Mouse (Mus musculus): ENCODE results near the gene Chst14. TPM values are rescaled to one million over a fixed set of nuclear protein-coding genes. Genes with fewer than 3 reads are reported as not detected.
A peak's percentile ranks its signal among the peaks of the same experiment; 100 is the strongest.

Gene Chst14
- polyA plus RNA-seq, 1 experiment = 7.0 TPM

DNA sequence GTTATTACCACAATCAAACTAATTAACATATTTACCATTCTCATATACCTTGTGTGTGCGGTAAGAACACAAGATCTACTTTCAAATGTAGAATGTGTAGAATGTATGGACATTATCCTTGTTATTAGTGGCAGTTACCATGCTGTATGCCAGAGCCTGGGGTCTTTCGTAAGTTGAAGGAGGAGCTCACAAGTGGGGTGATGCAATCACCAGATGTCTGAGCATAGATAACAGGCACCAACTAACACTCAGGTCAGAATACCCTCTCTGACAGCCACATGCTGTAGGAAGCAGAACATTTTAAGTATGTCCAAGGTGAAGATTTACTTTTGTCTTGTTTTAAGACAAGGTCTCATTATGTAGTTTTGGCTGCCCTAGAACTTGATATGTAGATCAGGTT lies 34.1 kb downstream of the Chst14 start:
- H3K27me3 ChIP-seq (ENCODE audit: control insufficient read depth, insufficient read depth, low read length) = no peaks in the 10 kb centered on the region
- 89% methylated on average over 2 of the region's 2 CpGs for WGBS

DNA sequence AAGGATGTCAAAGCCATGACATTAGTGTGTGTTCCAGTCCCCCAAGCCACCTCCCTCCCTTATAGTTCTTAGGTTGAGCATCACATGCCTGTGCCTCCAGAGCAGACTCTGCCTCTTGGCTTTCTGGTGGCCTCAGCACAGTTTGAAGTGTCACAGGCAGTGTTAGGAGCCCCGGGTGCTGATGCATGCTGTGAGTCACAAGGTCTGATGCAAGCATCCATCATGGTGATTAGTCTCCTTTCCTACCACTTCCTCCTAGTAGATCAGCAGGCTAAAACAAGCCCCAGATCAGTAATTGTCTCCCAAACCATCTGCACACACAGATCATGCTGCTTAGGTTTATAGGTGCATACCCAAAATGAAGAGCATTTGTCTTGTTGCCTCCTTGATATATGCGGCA lies 35.2 kb downstream of the Chst14 start:
- DNase-seq (ENCODE audit: low read depth in 1 of 2, low spot score in 2 of 2) = no peak
- no peak overlapping the region for H3K4me3 ChIP-seq (ENCODE audit: extremely low read depth, insufficient read depth, insufficient read length)
- no peak for TF ChIP-seq CTCF (IDR thresholded peaks at IDR 0.05; ENCODE audit: extremely low read depth, insufficient read depth, insufficient read length, insufficient replicate concordance)
- no peak for TF ChIP-seq POLR2A (IDR thresholded peaks at IDR 0.05; ENCODE audit: low read depth, low read length)
- H3K27ac ChIP-seq (ENCODE audit: insufficient read depth, low read length) = no peak overlapping the region
- no peaks in the 10 kb centered on the region for H3K27me3 ChIP-seq (ENCODE audit: control insufficient read depth, insufficient read depth, low read length)
- no peaks in the 10 kb centered on the region for H3K36me3 ChIP-seq (ENCODE audit: control insufficient read depth, insufficient read depth, low read length)
- WGBS = 50% methylated on average over 2 of the region's 2 CpGs
- H3K4me1 ChIP-seq (ENCODE audit: control insufficient read depth, insufficient read depth, insufficient read length) = no peaks in the 10 kb centered on the region

More for the DNA sequence above, 34.1 kb downstream of the Chst14 start:
- TF ChIP-seq POLR2A (IDR thresholded peaks at IDR 0.05; ENCODE audit: low read depth, low read length) = no peak
- TF ChIP-seq CTCF (IDR thresholded peaks at IDR 0.05; ENCODE audit: extremely low read depth, insufficient read depth, insufficient read length, insufficient replicate concordance) = no peak
- H3K4me3 ChIP-seq (ENCODE audit: extremely low read depth, insufficient read depth, insufficient read length) = no peak overlapping the region
- H3K4me1 ChIP-seq (ENCODE audit: control insufficient read depth, insufficient read depth, insufficient read length) = no peaks in the 10 kb centered on the region
- H3K27ac ChIP-seq (ENCODE audit: insufficient read depth, low read length) = no peak overlapping the region
- no peak for DNase-seq (ENCODE audit: low read depth in 1 of 2, low spot score in 2 of 2)
- H3K36me3 ChIP-seq (ENCODE audit: control insufficient read depth, insufficient read depth, low read length) = no peaks in the 10 kb centered on the region

DNA sequence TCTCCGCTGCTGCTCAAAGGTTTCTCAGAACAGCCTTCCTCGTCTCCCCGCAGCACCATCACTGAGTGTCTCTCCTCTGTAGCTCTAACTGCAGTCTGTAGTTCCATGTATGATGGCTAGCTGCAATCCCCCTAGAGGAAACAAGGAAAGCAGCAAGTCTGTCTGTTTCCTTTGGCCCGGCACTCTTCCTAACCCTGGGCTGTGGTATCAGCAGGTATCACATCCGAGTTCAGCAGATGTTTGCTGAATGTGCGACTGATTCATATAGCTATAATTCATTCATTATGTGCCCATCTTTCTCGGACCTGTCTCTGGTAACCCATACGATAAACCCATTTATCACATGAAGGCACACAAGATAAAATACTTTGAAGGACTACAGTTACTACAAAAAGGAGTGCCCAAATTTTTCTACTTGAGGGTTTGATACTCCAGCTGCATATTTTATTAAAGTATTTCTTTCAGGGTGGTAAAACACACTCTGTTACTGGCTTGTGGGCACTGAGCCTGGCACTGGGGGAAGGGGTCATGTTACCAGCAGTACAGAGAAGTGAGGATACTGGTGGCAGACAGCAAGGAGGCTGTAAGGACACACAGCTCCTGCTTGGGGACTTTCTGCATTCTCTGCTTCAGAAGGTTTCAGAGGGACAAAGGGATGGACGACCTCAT lies 36.8 kb downstream of the Chst14 start:
- Histone ChIP-seq H3K4me1 (ENCODE audit: control insufficient read depth, insufficient read depth, insufficient read length) (no peaks in the 10 kb centered on the region), H3K36me3 (ENCODE audit: control insufficient read depth, insufficient read depth, low read length) (no peaks in the 10 kb centered on the region), H3K4me3 (ENCODE audit: extremely low read depth, insufficient read depth, insufficient read length) (no peak overlapping the region), H3K27ac (ENCODE audit: insufficient read depth, low read length) (no peak overlapping the region), H3K27me3 (ENCODE audit: control insufficient read depth, insufficient read depth, low read length) (no peaks in the 10 kb centered on the region)
- DNase-seq (ENCODE audit: low read depth in 1 of 2, low spot score in 2 of 2) = no peak
- no peak for TF ChIP-seq CTCF (IDR thresholded peaks at IDR 0.05; ENCODE audit: extremely low read depth, insufficient read depth, insufficient read length, insufficient replicate concordance)
- WGBS = 69% methylated on average over 9 of the region's 9 CpGs

DNA sequence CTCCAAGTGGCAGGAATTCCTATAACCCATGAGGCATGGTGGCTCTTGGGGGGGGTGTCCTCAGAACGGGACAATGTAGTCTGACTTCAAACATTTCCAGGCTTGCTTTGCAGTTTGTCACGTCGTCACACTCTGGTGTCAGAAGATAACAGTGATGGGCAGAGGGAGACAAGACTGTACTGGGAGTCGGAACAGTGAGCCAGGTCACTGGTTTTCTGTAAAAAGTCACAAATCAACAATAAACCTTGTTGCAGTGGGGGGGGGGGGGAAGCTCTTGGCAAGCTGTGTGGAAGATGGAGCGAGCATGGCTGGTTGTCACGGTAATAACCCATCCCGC lies 37.3 kb downstream of the Chst14 start:
- WGBS = 86% methylated on average over 7 of the region's 7 CpGs
- no peak overlapping the region for H3K4me3 ChIP-seq (ENCODE audit: extremely low read depth, insufficient read depth, insufficient read length)
- no peaks in the 10 kb centered on the region for H3K27me3 ChIP-seq (ENCODE audit: control insufficient read depth, insufficient read depth, low read length)

DNA sequence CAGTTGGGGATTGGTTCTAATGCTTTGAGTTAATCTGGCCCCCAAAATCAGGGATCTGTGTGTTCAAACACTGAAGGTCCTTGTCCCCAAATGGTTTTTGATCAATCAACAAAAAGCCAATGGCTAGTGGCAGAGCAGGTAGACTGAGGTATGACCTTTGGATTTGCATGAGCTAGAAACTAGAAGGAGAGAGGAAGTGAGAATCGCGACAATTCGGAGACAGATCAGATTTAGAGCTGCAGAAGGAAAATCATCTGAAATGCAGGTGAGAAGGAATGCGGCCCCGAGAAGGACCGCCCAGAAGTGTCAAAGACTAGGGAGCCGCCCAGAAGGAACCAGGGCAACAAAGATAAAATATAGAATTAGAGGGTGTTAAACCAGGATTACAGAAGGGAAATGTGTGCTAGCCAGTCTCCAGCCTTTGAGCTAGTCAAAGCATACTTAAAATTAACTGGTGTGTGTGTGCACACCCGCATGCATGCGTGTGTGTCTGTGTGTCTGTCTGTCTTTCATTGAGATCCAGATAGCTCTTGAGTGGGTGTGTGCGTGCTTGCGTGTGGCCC lies 43.4 kb downstream of the Chst14 start:
- no peaks in the 10 kb centered on the region for H3K27me3 ChIP-seq (ENCODE audit: control insufficient read depth, insufficient read depth, low read length)
- H3K4me1 ChIP-seq (ENCODE audit: control insufficient read depth, insufficient read depth, insufficient read length) = peaks cover 3% of the 10 kb centered on the region; the same call in 1 of the 2 replicates
- no peak for TF ChIP-seq CTCF (IDR thresholded peaks at IDR 0.05; ENCODE audit: extremely low read depth, insufficient read depth, insufficient read length, insufficient replicate concordance)
- TF ChIP-seq POLR2A (IDR thresholded peaks at IDR 0.05; ENCODE audit: low read depth, low read length) = no peak
- DNase-seq (ENCODE audit: low read depth in 1 of 2, low spot score in 2 of 2) = no peak
- no peaks in the 10 kb centered on the region for H3K36me3 ChIP-seq (ENCODE audit: control insufficient read depth, insufficient read depth, low read length)
- no peak overlapping the region for H3K27ac ChIP-seq (ENCODE audit: insufficient read depth, low read length)
- H3K4me3 ChIP-seq (ENCODE audit: extremely low read depth, insufficient read depth, insufficient read length) = no peak overlapping the region
- 77% methylated on average over 11 of the region's 11 CpGs for WGBS

More for the DNA sequence above, 37.3 kb downstream of the Chst14 start:
- TF ChIP-seq POLR2A (IDR thresholded peaks at IDR 0.05; ENCODE audit: low read depth, low read length) = no peak
- TF ChIP-seq CTCF (IDR thresholded peaks at IDR 0.05; ENCODE audit: extremely low read depth, insufficient read depth, insufficient read length, insufficient replicate concordance) = no peak
- H3K36me3 ChIP-seq (ENCODE audit: control insufficient read depth, insufficient read depth, low read length) = no peaks in the 10 kb centered on the region
- no peak overlapping the region for H3K27ac ChIP-seq (ENCODE audit: insufficient read depth, low read length)
- no peaks in the 10 kb centered on the region for H3K4me1 ChIP-seq (ENCODE audit: control insufficient read depth, insufficient read depth, insufficient read length)
- DNase-seq (ENCODE audit: low read depth in 1 of 2, low spot score in 2 of 2) = no peak

DNA sequence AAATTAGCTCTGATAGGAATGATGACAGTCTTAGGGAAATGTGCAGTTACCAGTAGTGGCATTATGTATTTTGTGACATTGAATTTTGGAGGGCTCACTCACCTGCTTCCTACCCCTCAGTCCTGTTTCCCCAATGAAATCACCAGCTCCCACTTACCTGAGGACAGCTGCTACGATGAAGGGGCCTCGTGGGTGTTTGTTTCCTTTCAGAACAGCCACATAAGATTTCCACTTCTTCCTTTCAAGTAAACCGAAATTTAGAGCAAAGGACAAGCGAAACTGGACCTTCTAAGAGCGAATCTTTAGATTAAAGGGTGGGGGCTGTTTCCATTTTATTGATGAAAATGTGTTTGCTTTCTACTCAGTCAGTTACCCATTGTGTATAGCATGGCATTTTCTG lies 45.8 kb downstream of the Chst14 start:
- 32% methylated on average over 5 of the region's 5 CpGs for WGBS
- H3K27me3 ChIP-seq (ENCODE audit: control insufficient read depth, insufficient read depth, low read length) = no peaks in the 10 kb centered on the region; the same call in 1 of the 2 replicates
- no peak for TF ChIP-seq CTCF (IDR thresholded peaks at IDR 0.05; ENCODE audit: extremely low read depth, insufficient read depth, insufficient read length, insufficient replicate concordance)
- no peak for TF ChIP-seq POLR2A (IDR thresholded peaks at IDR 0.05; ENCODE audit: low read depth, low read length)

DNA sequence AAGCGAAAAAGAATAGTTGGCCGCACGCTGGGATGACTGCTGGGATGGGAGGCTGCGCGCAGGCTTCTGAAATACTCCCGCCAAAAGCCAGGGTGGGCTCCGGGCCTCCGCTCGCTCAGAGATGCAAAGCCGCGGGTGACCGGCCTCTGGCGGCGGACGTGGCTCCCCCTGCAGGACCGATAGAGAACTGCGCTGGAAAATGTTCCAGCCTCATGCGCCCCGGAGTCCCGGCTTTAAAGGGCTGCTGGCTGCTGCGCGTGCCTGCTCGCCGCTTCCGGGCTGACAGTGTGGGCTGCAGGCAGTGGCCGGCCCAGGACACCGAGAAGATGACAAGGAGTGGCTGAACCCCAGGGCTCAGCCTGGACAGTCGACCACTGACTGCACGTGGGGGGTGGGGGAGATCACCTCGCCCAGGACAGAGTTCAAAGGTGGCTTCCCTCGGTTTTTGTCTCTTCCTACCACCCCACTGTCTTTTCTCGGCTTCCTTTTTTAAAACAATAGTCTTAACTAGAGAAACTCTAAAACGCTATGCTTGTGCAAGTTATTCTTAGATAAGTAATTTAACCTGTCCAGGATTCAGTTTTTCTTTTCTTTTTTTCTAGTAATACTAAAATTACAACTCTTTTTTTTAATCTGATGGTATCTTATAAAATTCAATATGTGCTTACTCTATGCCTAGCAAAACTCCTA lies 46.5 kb downstream of the Chst14 start:
- no peaks in the 10 kb centered on the region; the same call in 1 of the 2 replicates for H3K27me3 ChIP-seq (ENCODE audit: control insufficient read depth, insufficient read depth, low read length)
- 3% methylated on average over 33 of the region's 33 CpGs for WGBS
- no peak overlapping the region for H3K27ac ChIP-seq (ENCODE audit: insufficient read depth, low read length)
- H3K4me3 ChIP-seq (ENCODE audit: extremely low read depth, insufficient read depth, insufficient read length) = peak overlapping the region; percentile 48; the same call in 1 of the 2 replicates
- peak; percentile 43 to 81 for DNase-seq (ENCODE audit: low read depth in 1 of 2, low spot score in 2 of 2)
- H3K4me1 ChIP-seq (ENCODE audit: control insufficient read depth, insufficient read depth, insufficient read length) = peaks cover 11% of the 10 kb centered on the region
- TF ChIP-seq POLR2A (IDR thresholded peaks at IDR 0.05; ENCODE audit: low read depth, low read length) (no peak), CTCF (IDR thresholded peaks at IDR 0.05; ENCODE audit: extremely low read depth, insufficient read depth, insufficient read length, insufficient replicate concordance) (peak; percentile 87)
- no peaks in the 10 kb centered on the region for H3K36me3 ChIP-seq (ENCODE audit: control insufficient read depth, insufficient read depth, low read length)

More for the DNA sequence above, 45.8 kb downstream of the Chst14 start:
- H3K4me3 ChIP-seq (ENCODE audit: extremely low read depth, insufficient read depth, insufficient read length) = no peak overlapping the region
- no peak overlapping the region for H3K27ac ChIP-seq (ENCODE audit: insufficient read depth, low read length)
- peaks cover 11% of the 10 kb centered on the region for H3K4me1 ChIP-seq (ENCODE audit: control insufficient read depth, insufficient read depth, insufficient read length)
- no peak for DNase-seq (ENCODE audit: low read depth in 1 of 2, low spot score in 2 of 2)
- H3K36me3 ChIP-seq (ENCODE audit: control insufficient read depth, insufficient read depth, low read length) = no peaks in the 10 kb centered on the region

Data from spleen, adult 2 months (tissue).